Mouse (Mus musculus): ENCODE data around the gene Inpp4b. TPM values are rescaled to one million over a fixed set of nuclear protein-coding genes. Genes with fewer than 3 reads are reported as not detected.

The Inpp4b gene
- polyA plus RNA-seq, 1 experiment, result 22.6 TPM

DNA sequence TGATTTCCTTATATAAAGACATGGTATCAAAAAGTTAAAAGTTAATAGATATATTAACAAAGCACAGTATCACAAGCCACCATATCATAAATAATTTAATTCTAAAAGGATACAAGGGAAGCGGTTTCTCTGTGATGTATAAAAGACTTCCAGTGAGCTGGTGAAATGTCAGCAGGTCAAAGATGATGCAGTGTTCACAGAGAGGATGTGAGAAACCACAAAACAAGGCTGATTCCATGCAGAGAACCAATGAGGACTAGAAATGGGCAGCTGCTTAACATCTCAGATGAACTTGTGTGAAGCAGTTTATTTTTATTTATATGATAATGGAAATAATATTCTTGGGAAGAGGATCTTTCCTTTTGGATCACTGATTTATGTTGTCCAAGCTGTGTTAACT lies 359.7 kb downstream of the Inpp4b start:
- Histone ChIP-seq H3K4me3 (ENCODE audit: control insufficient read depth, insufficient read depth, low read length) (no peak overlapping the region), H3K27me3 (ENCODE audit: control insufficient read depth, insufficient read depth, low read length) (no peaks in the 10 kb centered on the region), H3K27ac (ENCODE audit: control insufficient read depth, insufficient read depth, low read length) (no peak overlapping the region), H3K36me3 (ENCODE audit: control insufficient read depth, insufficient read depth, low read length) (no peaks in the 10 kb centered on the region), H3K4me1 (replicated peaks; ENCODE audit: control insufficient read depth, insufficient read depth, low read length) (no peaks in the 10 kb centered on the region)
- TF ChIP-seq POLR2A (IDR thresholded peaks at IDR 0.05; ENCODE audit: control insufficient read depth, extremely low read depth, insufficient read depth, low read length, poor library complexity), result no peak
- DNase-seq, result peak; percentile 30
- 4% methylated on average over 1 of the region's 1 CpGs for WGBS

DNA sequence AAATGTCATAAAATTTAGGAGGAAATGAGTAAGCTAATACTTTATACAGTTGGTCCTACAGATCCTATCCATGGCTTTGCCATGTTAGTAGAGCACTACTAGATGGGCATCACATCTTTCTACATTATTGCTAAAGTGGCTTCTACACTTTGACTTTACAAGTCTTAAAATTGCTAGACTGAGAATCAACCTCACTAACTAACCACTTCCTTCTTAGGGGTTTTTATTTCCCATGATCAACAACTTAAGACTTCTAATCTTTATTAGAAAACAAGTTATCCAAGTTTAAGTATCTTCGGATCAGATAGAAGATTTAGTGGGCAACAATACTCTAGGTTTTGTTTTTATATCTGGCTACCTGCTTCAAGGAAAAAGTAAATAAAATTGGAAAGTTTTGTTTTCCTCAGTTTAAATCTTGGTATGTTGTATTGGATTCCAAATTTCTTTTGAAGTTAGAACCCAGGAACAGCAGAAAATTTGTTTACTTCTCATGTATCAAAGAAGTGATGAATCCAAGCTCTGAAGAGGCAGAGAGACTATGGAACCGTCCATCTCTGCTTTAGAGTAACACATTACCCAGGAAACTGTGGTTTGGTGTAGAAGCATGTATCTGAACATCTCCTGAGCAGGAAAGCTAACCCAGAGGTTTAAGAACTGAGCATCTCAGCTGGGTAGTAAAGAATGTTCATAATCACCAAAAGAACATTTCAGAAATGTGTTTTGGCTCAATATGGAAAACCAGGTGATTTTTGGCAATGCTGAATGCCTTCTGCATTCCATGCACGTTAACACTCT lies 361.4 kb downstream of the Inpp4b start:
- no peak overlapping the region for H3K27ac ChIP-seq (ENCODE audit: control insufficient read depth, insufficient read depth, low read length)
- no peak overlapping the region for H3K4me3 ChIP-seq (ENCODE audit: control insufficient read depth, insufficient read depth, low read length)
- H3K36me3 ChIP-seq (ENCODE audit: control insufficient read depth, insufficient read depth, low read length), result no peaks in the 10 kb centered on the region
- H3K4me1 ChIP-seq (replicated peaks; ENCODE audit: control insufficient read depth, insufficient read depth, low read length), result no peaks in the 10 kb centered on the region
- H3K27me3 ChIP-seq (ENCODE audit: control insufficient read depth, insufficient read depth, low read length), result no peaks in the 10 kb centered on the region
- peak; percentile 3 for DNase-seq
- 33% methylated on average over 3 of the region's 3 CpGs for WGBS
- TF ChIP-seq CTCF (IDR thresholded peaks at IDR 0.05; ENCODE audit: borderline replicate concordance, control insufficient read depth, extremely low read depth, insufficient read depth, low read length, poor library complexity) (no peak), POLR2A (IDR thresholded peaks at IDR 0.05; ENCODE audit: control insufficient read depth, extremely low read depth, insufficient read depth, low read length, poor library complexity) (no peak)

DNA sequence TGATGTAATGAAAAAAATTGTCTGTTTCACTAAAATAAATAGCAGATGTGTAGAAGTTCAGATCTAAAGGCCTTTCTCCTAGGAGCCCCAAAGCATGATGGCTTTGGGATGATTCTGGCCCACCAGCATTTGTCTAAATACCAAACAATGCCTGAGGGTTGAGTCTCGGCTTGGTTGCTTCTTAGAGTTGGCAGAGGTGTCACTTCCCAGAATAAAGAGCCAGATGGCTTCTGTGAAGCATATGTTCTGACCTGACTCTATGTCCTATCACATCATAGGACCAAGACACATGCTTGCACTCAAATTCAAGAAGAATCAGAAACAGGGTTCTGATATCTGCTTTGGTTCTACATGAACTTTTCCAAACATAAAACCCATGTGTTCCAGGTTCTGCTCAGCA lies 365.1 kb downstream of the Inpp4b start:
- Histone ChIP-seq H3K4me1 (replicated peaks; ENCODE audit: control insufficient read depth, insufficient read depth, low read length) (no peaks in the 10 kb centered on the region), H3K4me3 (ENCODE audit: control insufficient read depth, insufficient read depth, low read length) (no peak overlapping the region), H3K36me3 (ENCODE audit: control insufficient read depth, insufficient read depth, low read length) (no peaks in the 10 kb centered on the region), H3K27ac (ENCODE audit: control insufficient read depth, insufficient read depth, low read length) (no peak overlapping the region), H3K27me3 (ENCODE audit: control insufficient read depth, insufficient read depth, low read length) (no peaks in the 10 kb centered on the region)
- TF ChIP-seq POLR2A (IDR thresholded peaks at IDR 0.05; ENCODE audit: control insufficient read depth, extremely low read depth, insufficient read depth, low read length, poor library complexity), result no peak
- 85% methylated on average over 1 of the region's 1 CpGs for WGBS
- no peak for DNase-seq

DNA sequence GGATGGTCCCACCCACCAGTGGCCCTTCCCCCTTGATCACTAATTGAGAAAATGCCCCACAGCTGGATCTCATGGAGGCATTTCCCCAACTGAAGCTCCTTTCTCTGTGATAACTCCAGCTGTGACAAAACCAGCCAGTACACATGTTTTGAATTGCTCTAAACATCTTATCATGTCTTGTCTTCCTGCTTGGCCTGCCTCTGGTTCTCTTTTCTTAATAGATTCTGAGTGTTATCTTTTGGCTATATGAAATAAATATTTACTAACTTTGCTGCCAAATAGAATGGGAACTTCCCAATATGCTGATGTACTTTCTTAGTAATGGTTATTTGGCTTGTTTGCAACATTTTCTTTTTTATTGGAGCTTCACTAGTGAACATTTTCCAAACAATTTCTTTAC lies 389.0 kb downstream of the Inpp4b start:
- H3K27me3 ChIP-seq (ENCODE audit: control insufficient read depth, insufficient read depth, low read length), result no peaks in the 10 kb centered on the region
- no peak for DNase-seq
- H3K4me1 ChIP-seq (replicated peaks; ENCODE audit: control insufficient read depth, insufficient read depth, low read length), result no peaks in the 10 kb centered on the region
- H3K4me3 ChIP-seq (ENCODE audit: control insufficient read depth, insufficient read depth, low read length), result no peak overlapping the region
- H3K27ac ChIP-seq (ENCODE audit: control insufficient read depth, insufficient read depth, low read length), result no peak overlapping the region
- H3K36me3 ChIP-seq (ENCODE audit: control insufficient read depth, insufficient read depth, low read length), result no peaks in the 10 kb centered on the region
- TF ChIP-seq POLR2A (IDR thresholded peaks at IDR 0.05; ENCODE audit: control insufficient read depth, extremely low read depth, insufficient read depth, low read length, poor library complexity), result no peak
- no peak for TF ChIP-seq CTCF (IDR thresholded peaks at IDR 0.05; ENCODE audit: borderline replicate concordance, control insufficient read depth, extremely low read depth, insufficient read depth, low read length, poor library complexity)

DNA sequence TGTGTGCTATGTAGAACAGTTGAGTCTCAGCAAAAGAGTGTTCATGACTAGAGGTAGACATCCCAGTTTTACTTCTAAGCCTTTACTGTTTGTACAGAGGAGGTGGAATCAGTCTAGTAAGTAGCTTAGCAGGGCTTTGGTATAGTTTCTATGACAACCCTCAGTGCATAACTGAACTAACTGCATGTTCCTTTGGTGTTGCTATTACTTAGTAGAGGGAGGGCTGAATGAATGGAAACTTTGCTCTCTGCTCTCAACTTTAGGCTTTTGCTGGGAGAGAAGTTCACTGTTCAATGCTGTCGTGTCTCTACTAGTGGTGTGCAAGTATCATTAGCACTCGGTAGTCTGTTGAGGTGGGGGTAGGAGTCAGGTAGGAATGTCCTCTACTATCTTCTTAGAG lies 393.3 kb downstream of the Inpp4b start:
- WGBS, result 83% methylated on average over 2 of the region's 2 CpGs
- TF ChIP-seq POLR2A (IDR thresholded peaks at IDR 0.05; ENCODE audit: control insufficient read depth, extremely low read depth, insufficient read depth, low read length, poor library complexity) (no peak), CTCF (IDR thresholded peaks at IDR 0.05; ENCODE audit: borderline replicate concordance, control insufficient read depth, extremely low read depth, insufficient read depth, low read length, poor library complexity) (no peak)
- no peaks in the 10 kb centered on the region for H3K4me1 ChIP-seq (replicated peaks; ENCODE audit: control insufficient read depth, insufficient read depth, low read length)
- H3K36me3 ChIP-seq (ENCODE audit: control insufficient read depth, insufficient read depth, low read length), result no peaks in the 10 kb centered on the region
- no peak overlapping the region for H3K27ac ChIP-seq (ENCODE audit: control insufficient read depth, insufficient read depth, low read length)
- no peak overlapping the region for H3K4me3 ChIP-seq (ENCODE audit: control insufficient read depth, insufficient read depth, low read length)
- DNase-seq, result no peak
- H3K27me3 ChIP-seq (ENCODE audit: control insufficient read depth, insufficient read depth, low read length), result no peaks in the 10 kb centered on the region

DNA sequence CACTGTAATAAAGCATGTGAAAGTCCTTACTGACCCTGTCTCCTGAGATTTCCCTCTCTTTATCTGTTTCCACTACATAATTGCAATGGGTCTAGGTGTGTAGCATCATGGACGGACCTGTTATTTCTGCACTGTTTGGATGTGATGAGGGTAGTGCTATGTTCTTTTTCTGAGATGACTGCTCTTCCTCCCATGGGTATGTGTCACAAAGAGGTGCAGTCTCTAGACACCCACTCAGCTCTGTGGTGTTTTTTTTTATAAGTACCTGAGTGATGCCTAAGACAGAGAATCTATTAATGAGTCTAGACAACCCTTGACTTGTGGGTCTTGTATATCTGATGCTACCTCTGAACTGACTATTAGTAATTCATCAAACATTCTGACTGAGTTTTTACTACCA lies 393.7 kb downstream of the Inpp4b start:
- Histone ChIP-seq H3K4me3 (ENCODE audit: control insufficient read depth, insufficient read depth, low read length) (no peak overlapping the region), H3K4me1 (replicated peaks; ENCODE audit: control insufficient read depth, insufficient read depth, low read length) (no peaks in the 10 kb centered on the region), H3K27ac (ENCODE audit: control insufficient read depth, insufficient read depth, low read length) (no peak overlapping the region), H3K36me3 (ENCODE audit: control insufficient read depth, insufficient read depth, low read length) (no peaks in the 10 kb centered on the region), H3K27me3 (ENCODE audit: control insufficient read depth, insufficient read depth, low read length) (no peaks in the 10 kb centered on the region)
- 83% methylated on average over 1 of the region's 1 CpGs for WGBS
- no peak for DNase-seq
- TF ChIP-seq CTCF (IDR thresholded peaks at IDR 0.05; ENCODE audit: borderline replicate concordance, control insufficient read depth, extremely low read depth, insufficient read depth, low read length, poor library complexity) (no peak), POLR2A (IDR thresholded peaks at IDR 0.05; ENCODE audit: control insufficient read depth, extremely low read depth, insufficient read depth, low read length, poor library complexity) (no peak)

DNA sequence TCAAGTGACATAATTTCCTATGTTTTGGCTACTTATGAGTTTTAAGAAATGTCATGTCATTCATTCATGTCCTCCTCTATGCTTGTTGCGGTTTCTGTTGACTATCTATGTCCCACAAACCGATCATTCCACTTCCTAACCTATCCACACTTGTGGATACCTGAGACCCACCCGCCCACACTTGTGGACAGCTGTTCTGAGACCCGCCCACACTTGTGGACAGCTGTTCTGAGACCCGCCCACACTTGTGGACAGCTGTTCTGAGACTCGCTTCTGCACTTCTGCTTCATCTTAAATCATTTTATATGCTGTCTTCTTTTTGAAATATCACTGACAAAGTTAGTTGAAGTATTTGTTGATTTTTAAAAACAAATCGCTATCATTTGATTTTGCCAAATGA lies 400.2 kb downstream of the Inpp4b start:
- no peak for DNase-seq
- Histone ChIP-seq H3K36me3 (ENCODE audit: control insufficient read depth, insufficient read depth, low read length) (no peaks in the 10 kb centered on the region), H3K27me3 (ENCODE audit: control insufficient read depth, insufficient read depth, low read length) (no peaks in the 10 kb centered on the region), H3K4me3 (ENCODE audit: control insufficient read depth, insufficient read depth, low read length) (no peak overlapping the region), H3K4me1 (replicated peaks; ENCODE audit: control insufficient read depth, insufficient read depth, low read length) (no peaks in the 10 kb centered on the region), H3K27ac (ENCODE audit: control insufficient read depth, insufficient read depth, low read length) (no peak overlapping the region)
- TF ChIP-seq POLR2A (IDR thresholded peaks at IDR 0.05; ENCODE audit: control insufficient read depth, extremely low read depth, insufficient read depth, low read length, poor library complexity), result no peak
- TF ChIP-seq CTCF (IDR thresholded peaks at IDR 0.05; ENCODE audit: borderline replicate concordance, control insufficient read depth, extremely low read depth, insufficient read depth, low read length, poor library complexity), result no peak
- WGBS, result 91% methylated on average over 7 of the region's 7 CpGs
